Mouse (Mus musculus) bone marrow, adult 2 months (tissue): ENCODE measurements around the gene Dnajc25.

Experiments
- CTCF ChIP-seq: fragments of 200-500 bp; IDR thresholded peaks from 2 replicates; pipeline ENCODE4 v1.5.1; 2011; ENCODE audit warnings: low read length, control low read depth; ENCODE audit not compliant: control insufficient read depth, insufficient read depth
- POLR2A ChIP-seq: fragments of 200-500 bp; IDR thresholded peaks from 2 replicates; pipeline ENCODE4 v1.6.1; 2011; ENCODE audit warnings: low read depth, mild to moderate bottlenecking, control low read depth, low read length, borderline replicate concordance; ENCODE audit not compliant: control insufficient read depth

DNA sequence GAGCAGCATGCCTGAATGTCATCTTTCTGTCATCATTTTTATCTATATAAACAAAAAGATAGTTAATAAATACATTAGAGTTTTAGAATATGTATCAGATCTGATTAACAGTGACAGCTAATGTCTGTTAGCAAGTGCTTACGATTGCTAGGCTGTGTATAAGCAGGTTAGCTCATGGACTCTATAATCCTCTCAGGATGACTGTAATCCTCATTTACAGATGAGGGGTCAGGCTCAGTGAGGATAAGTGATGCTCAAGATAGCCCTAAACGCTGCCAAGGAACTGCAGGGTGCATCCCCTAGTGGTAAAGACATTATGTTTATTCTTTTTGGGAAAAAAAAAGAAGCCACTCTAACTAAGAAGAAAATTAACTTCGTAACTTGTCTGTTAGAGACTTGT is 74.4 kb downstream of the Dnajc25 start:
- TF ChIP-seq CTCF: no peak
- no peak for TF ChIP-seq POLR2A
